Mouse (Mus musculus): ENCODE data around the gene Pogz. TPM values are rescaled to one million over a fixed set of nuclear protein-coding genes. Genes with fewer than 3 reads are reported as not detected.
"Not testable (repeated sequence)": the region's sequence is repeated elsewhere in the genome, so short reads cannot be mapped to it uniquely, and the experiment has no call there.

The Pogz gene
- polyA plus RNA-seq, 3 experiments from 2014 or later = 9.4 to 20.5 (median 15.2) TPM

DNA sequence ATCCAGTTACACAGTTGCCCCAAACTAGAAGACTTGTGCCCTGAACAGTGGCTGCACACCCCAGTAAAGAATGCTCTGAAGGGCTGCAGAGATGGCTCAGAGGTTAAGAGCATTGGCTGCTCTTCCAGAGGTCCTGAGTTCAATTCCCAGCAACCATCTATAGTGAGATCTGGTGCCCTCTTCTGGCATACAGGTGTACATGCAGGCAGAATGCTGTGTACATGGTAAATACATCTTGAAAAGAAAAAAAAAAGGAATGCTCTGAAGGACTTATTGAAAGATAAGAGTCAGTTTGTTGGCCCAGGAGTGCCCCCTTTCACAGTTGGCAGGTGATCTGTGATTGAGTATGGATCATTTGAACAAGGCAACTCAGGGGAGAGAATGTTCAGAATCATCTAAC is 4.0 kb upstream of the Pogz start:
- no peak for ATAC-seq

DNA sequence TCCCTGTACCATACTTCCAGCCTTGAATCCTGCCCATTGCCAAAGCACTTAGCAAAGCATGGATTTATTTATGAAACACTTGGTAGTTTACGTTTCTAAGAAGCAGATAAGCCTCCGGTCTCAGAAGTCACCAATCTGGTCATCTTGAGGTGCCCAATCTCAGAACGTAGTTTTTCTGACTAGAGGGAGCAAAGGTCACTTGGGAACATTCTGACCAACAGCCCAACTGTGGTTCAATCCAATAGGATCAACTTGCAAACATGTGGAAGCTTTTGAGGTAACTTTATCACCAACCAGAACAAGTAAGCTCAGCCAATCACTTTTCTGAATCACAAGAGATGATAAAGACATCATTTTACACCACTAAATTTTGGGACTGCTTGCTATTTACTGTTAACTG is 2.0 kb upstream of the Pogz start:
- ATAC-seq = no peak

DNA sequence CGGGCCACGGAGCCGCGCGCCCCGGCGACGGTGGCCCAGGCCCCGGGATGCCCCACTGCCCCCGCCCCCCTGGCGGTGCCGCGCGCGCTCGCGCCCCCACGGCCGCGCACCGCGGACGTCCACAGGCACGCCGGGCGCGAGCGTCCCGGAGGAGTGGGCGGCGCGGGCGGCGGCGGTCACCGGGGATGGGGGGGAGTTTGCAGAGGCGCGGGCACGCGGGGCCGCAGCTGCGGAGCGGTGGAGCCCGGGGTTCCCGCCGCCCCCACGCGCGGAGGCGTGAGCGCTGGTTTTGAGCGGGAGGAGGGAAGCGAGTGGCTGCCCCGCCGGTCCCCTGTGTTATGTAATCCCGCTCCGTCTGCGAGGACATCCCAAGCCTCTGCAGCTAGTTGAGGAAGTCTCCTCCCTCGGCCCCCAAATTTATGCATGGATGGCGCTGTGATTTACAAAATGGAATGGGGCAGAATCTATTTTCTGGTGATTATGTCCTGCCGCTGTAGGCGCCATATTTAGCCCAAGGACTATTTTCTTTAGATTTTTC is 661 bp downstream of the Pogz start:
- peak; percentile 45 for ATAC-seq

DNA sequence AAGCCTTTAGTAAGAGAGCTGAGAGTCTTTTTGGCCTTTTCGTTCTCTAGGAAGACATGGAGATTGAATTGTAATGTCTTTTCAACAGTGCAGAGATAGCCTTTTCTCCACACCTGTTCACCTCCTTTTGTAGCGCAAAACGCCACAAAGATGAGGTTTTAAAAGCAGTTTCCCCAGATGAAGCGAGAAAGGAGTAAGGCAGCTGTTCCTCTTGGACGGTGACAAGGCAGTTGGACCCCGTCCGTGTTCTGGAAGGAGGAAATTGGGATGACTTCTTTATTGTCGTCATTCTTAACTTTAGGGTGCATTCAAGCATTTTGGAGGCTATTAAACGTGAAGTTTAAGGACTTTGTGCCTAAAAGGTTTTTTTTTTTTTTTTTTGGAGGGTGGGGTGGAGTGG is 1.3 kb downstream of the Pogz start:
- no peak for ATAC-seq

DNA sequence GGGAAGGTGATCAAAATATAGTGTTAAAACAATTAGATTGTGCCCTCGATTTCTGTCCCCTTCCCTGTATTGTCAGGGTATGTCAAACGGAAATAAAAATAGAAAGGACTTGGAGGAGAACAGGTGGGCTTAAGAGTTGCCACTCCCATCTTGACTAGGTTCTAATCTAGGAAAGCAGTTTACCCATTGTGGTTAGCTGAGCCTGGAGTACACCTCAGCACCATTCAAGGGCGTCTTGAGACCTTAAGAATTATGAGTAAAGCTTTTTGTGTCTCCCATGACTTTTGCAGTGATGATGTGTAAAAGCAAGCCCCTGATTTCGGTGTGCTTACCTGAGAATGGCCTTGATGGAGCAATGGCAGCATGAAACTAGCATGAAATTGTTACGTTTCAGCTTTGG is 1.7 kb downstream of the Pogz start:
- no peak for ATAC-seq

DNA sequence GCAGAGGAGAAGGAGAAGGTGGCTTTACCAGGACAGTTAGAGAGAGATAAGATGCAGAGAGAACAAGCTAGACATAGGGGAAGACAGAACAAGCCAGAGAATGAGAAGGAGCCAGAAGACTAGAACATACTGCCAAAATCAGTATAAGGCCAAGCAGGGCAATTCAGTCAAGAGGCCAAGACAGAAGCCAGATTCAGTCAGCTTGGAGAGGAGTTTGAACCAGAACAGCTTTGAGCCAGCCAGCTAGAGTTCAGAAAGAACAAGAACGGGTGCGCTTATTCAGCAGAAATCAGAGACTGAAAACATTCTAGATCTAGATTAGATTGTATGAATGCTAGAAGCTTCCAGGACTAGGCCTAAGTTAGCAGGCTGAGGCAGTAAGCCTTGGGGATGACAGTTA is 10.0 kb downstream of the Pogz start:
- no peak for ATAC-seq

DNA sequence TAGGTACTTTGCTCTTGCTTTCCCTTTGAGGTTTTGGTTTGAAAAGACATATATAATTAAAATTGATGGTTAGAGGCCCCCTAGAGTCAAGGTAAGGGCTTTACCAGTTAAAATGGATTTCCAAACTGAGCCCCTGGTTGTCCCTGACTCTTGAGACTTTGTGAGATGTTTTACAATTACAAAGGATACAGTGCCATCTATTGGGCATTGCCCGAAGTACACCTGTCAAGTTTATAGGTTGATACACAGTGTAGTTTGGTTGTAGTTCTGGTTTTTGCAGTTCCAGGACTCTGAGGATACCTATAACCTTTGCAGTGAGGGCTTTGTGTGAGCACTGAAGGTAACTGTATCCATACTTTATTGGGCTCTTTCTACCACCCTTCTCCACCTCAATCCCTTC is 12.0 kb downstream of the Pogz start:
- peak; percentile 35 for ATAC-seq

DNA sequence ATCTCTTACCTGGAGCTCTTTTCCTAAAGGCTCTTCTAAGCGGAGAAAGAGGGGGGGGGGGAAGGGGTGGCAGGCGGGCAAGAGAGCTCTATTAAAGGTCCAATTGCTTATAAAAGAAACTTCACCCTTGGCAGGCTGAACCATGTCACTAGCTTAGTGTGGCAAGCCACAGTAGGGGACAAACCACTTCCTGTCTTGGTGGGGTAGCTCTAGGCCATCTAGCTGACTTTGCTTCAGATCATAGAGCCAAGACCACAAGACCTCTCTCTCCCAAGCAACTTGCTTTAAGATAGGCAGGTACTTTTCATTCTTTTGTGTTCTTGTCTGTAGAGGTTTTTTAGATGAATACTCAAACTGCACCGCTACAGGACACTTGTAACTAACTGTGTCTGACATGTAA is 14.4 kb downstream of the Pogz start:
- ATAC-seq = peak; percentile 92

DNA sequence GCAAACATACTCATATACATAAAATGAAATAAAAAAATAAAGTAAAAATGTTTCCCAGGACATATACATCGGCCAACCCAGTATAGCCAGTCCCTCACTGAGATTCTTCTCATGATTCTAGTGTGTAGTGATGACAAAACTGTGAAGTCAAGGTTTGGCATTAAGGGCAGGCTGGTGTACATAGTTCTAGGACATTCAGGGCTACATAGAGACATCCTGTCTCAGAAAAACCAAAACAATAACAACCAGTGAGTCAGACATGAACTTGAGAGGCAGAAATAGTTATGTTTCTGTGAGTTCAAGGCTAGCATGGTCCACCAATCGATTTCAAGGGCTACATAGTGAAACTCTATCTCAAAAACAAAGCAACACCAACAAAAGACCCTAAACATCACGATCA is 14.8 kb downstream of the Pogz start:
- ATAC-seq = peak; percentile 42

DNA sequence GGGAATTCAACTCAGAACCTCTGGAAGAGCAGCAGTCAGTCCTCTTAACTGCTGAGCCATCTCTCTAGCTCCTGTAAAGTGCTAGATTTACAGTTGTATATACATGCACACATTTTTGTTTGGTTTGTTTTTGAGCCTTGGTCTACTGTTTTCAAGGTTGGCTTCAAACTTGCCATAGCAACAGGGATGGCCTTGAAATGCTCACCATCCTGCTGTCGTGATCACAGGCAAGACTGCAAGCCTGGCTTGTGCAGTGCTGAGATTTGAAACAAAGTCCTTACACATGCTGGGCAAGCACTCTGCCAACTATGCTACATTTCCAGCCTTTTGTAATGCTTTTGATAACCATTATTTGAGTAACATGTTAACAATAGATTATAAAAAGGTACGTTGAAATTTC is 22.1 kb downstream of the Pogz start:
- no peak for ATAC-seq

DNA sequence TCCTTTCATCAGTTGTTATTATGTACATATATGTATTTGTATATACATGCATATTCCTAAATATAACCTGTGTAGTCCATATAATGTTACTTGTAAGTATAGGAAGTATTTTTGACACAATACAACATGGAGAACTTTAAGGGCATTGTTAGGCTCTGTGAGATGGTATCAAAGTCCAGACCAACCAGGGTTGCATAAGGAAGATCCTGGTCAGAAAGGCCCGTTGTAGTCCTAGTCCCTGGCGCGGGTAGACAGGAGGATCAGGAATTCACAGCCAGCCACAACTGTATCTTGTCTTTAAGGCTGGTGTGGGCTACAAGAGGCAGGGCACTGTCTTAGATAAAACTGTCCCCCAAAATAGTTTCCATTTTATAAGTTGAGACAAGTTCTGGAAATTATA is 31.6 kb downstream of the Pogz start:
- no peak for ATAC-seq

DNA sequence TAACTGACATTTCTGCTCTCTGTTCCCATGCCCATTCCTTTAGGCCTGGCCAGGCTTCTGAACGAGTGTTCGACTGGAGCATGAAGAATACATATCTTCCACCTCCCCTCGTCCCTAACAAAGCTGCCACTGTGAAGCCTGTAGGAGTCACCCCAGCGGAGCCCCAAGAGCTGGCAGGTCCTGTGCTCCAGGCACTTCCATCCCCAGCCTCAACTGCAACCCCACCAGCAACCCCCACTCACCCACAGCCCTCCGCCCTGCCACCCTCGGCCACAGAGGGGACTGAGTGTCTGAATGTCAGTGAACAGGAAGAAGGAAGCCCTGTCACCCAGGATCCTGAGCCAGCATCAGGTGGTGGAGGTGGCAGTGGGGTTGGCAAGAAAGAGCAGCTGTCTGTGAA is 41.3 kb downstream of the Pogz start:
- ATAC-seq = no peak

DNA sequence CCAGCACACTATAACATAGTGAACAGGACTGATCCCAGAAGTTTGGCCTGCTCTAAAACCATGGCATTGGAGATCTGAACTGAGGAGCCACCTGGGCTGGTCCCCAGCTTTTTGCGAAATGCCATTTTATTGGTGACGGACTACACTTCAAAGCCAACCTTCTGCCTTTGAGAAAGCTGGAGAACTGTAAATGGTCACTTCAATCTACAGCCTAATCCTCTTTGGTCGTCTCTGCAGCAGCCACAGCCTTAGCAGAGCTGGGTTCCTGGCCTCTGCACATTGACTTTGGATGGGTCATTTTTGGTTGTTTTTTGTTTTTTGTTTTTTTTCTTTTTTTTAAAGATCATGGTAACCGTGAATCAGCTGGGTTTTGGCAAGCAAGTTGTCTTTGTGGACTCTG is 44.5 kb downstream of the Pogz start:
- ATAC-seq = no peak

DNA sequence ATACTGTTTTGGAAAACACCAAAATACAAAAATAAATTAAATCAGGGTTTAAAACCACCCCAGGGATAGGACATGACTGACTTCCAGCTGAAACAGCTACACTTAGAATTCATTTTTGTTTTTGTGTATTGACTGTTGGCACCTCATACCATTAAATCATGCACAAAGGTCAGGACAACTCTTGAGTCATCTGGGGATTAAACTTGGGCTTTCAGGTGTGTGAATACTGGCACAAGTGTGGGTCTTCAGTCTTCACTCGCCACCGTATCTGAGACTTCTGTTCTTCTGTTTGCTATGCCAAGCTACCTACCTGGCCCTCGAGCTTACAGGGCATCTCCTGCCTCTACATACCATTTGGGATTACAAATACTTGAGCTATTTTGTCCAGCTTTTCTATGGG is 45.2 kb downstream of the Pogz start:
- no peak for ATAC-seq

DNA sequence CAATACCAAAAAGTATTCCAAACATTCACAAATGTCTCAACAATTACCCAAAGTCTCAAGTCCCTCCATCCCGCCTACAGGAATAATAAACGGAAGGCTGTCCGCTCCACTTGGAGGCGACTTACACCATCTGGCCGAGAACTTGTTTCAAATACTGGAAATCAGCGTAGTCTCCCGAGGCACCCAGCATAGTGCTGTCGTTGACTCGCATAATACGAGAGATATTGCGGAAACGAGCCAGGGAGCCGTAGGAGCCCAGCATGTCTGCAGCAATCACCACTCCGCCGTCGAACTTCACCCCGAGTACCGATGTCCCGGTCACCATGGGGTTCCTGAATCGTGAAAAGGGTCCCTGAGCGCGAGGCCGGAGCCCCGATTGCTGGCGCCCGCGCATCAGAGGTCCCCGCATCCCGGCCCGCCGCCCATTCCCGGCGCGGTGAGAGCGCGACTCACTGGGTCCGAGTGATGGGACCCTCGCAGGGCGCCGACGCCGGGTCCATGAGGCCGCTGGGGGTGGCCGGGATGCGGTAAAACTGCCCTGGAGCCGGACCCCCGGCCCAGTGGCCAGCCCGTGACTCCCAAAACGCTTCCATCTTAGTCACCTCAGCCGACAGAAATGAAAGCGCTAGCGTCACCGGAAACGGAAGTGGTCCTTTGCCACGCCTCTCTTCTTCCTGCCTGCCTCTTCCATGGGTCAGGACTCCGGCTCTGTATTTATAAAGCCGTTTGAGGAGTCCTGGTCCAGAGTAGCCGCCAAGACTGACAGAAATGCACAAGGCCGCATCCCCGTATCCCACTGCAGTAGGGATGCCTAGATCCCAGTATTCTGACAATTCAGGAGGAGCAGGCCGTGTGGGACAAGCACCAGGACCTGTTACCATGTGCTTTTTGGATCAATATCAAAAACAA is 49.2 kb downstream of the Pogz start, which contains the start of gene Psmb4:
Psmb4 (minus strand) TSS at position 646 of the 909 bp plus-strand sequence.
- peak; percentile 97 for ATAC-seq

DNA sequence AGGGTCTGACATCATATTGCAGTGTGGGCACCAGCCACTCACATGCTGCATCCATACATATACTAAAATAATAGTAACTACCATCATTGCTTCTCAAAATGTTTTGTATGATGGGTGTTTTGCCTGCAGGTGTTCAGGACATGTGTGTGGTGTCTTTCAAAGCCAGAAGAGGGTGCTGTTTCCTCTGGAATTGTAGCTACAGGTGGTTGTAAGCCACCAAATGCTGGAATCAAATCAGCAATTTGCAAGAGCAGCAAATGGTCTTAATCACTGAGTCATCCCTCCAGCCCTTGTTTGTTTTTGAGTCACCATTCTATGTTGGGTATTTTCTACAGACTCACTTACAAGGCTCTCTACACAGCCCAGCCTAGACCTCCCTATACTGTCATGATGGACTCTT is 51.2 kb downstream of the Pogz start:
- ATAC-seq = no peak

DNA sequence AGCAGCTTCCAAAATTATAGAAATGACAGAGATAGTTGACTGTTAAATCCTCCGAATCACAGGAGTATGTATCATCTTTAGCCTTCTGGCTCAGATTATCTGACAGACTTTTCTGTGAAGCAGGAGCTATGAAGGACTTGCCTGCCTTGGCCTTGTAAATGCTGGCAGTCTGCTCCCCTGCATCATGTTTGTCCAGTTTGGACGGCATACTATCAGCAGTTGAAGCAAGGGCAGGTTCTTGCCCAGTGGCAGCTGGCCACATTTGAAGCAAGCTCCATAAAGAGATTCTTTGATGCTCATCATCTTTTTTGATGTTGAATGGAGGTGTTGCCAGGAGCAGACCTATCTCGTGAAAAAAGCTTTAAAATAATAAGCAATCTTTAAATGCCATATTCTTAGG is 56.7 kb downstream of the Pogz start:
- no peak for ATAC-seq

DNA sequence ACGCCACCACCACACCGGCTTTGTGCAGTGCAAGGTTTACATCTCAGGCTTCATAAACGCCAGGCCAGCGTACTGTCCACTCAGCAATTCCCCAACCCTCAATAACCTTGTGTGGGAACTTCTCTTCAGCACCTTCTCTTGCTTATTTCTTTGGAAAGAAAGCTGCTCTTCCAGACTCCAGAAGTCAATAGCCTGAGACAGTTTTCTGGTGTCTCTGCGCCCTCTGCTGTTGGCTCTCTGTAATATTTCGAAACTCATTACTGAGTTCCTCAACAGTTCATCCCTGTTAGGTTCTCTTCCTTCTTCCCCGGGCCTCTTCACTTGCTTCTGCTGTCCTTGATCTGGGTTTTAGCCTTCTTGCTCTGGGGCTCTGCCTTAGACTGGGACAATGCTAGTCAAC is 65.4 kb downstream of the Pogz start:
- no peak for ATAC-seq

DNA sequence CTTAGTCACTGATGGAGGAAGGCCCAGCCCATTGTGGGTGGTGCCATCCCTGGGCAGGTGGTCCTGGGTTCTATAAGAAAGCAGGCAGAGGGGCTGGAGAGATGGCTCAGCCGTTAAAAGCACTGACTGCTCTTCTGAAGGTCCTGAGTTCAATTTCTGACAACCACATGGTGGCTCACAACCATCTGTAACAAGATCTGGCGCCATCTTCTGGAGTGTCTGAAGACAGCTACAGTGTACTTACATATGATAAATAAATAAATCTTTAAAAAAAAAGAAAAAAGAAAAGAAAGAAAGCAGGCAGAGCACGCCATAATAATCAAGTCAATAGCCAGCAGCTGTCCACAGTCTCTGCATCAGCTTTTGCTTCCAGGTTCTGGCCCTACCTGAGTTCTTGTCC is 67.4 kb downstream of the Pogz start:
- ATAC-seq = not testable (repeated sequence)

DNA sequence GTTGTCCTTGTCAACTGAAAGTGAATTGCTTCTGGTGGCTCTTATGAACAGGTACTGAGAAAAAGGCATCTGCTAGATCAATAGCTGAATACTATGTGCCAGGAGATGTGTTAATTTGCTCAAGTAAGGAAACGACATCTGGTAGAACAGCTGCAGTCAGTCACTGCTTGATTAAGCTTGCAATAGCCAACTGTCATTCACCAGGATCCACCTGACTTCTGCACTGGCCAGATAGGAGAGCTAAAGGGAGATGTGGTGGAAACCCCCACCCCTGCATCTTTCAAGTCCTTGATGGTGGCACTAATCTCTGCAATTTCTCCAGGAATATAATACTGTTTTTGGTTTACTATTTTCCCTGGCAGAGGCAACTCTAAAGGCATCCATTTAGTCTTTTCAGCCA is 69.1 kb downstream of the Pogz start:
- no peak for ATAC-seq

DNA sequence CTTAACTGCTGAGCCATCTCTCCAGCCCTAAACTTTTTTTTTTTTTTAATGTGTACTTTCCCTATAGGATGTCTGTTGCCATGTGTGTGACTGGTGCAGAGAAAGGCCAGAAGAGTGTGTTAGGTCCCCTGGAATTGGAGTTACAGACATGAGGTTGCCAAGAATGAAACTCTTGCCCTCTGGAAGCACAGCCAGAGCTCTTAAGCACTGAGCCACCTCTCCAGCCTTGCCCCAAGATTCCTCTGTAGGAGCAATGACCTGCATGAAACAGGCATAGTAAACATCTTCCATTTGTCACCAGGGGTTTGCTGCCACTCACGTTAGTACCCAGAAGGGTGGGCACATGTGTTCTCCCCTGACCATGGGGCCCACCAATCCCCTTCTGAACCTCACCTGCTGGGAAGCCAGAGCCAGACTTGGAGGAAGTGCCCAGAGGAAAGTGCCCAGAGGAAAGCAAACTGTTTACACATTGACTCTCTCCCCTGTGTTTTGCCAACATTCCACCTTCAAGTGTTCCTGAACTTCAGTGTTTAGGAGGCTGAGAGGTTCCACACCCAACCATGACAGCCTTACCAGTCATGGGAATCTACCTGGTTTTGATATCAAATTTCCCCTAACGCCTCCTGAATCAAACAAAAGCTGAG is 73.8 kb downstream of the Pogz start:
- no peak for ATAC-seq

DNA sequence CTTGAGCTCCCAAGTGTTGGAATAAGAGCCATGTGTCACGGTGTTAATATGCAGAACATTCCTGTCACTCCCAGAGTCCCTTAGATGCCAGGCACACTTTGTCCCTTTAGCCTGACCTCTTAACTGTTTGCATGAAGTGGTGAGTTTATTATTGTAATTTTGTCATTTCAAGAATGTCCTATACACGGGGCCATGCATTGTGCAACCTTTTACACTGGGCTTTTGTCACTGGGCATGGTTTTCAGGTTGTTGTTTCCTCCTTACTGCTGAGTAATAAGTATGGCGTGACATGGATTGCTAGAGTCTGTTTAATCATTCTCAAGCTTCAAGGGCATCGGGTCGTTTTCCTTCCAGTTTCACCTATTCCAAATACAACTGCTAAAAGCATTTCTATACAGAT is 76.4 kb downstream of the Pogz start:
- ATAC-seq = no peak

DNA sequence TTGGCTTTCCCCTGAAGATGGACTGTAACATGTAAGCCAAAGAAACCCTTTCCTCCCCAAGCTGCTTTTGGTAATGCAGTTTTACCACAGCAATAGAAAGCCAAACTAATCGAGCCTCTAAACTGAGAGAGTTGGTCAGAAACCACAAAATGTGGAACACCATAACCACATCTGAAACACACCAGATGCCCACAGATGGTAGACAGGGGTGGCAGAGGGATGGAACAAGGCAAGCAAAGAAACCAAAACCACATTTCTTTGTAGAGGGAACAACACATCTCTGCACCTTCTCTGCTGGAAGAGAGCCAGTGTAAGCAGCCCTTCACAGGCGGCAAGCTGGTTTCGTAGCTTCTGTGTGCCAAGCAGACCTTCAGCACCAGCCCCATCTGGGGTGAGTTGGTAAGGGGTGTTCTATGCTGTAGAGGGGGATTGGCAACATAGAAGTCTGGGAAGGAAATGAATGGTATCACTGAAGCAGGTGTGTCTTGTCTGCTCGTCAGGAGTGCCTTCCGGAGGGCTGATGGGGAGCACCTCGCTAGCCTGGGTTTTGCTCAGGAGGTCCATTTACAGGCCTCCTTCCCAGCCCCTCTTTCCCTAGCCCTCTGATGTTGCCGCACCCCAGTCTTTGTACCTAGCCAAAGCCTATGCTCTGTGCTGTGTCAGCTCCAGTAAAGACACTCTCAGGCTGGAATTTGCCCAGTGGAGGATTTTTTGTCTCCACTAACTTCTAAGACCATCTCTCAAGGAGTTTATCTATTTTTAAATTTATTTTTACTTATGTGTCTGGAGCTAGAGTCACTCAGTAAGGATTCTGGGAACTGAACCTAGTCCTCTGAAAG is 78.8 kb downstream of the Pogz start:
- ATAC-seq = no peak

Data from inflammation-experienced regulatory T-cells, adult 6 months (primary cell).